ENCODE assay signal across 28 mouse cellular contexts in the genomic region with DNA sequence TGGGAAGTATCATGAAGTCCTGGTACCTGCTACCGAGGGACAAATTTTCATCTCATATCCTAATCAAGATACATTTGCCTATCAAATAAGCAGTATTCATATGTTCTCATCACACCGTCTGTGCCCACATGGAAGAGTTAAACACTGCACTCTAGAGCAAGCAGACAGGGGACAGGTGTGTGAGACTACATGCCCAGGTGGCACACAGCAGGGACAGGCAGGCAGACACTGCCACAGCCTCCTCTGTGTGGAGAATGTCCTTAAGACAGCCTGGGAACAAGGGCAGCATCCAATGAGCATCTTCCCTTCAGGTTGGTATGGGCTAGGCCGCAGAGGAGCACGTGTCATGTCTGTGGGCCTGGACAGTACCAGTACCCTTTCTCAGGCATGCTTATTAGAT. TPM values are rescaled to one million over a fixed set of nuclear protein-coding genes. Genes with fewer than 3 reads are reported as not detected.
A peak's percentile ranks its signal among the peaks of the same experiment; 100 is the strongest.
DNase-seq lines count a peak whose midpoint lies in the region; ATAC-seq lines count a peak whose summit lies in the region.
"Had no signal": no experiment of that assay in that cellular context is flagged by ENCODE, and none has a peak within 500 bp of the region (broad histone marks: within the 10 kb centered on the region; RNA-seq: fewer than 3 reads in every experiment).

No protein-coding gene starts in this region.

- H3K27me3 ChIP-seq in heart, embryonic 11.5 days (ENCODE audit: control insufficient read depth, insufficient read depth, low read length): no peaks in the 10 kb centered on the region
- H3K27me3 ChIP-seq: CH12.LX; forebrain, embryonic 13.5 days; heart, embryonic 15.5 days; limb, embryonic 12.5 days; liver, embryonic 15.5 days; neural tube, embryonic 15.5 days; stomach, embryonic 15.5 days had no signal

- ATAC-seq in cerebellum, adult (ENCODE audit: insufficient number of reproducible peaks, low FRiP score, low TSS enrichment): peak; percentile 70
- no peak for ATAC-seq in heart, embryonic 11.5 days (replicated peaks; ENCODE audit: insufficient number of reproducible peaks, low FRiP score, low TSS enrichment)
- ATAC-seq: forebrain, embryonic 13.5 days; intestine, postnatal 0 days had no signal

- intact Hi-C loops in heart, postnatal 10 days (cut with DNase I): no loop called here

- no peaks in the 10 kb centered on the region for H3K9me3 ChIP-seq in heart, embryonic 11.5 days (replicated peaks; ENCODE audit: control insufficient read depth, low read length)
- H3K9me3 ChIP-seq: heart, embryonic 15.5 days; liver, embryonic 15.5 days; midbrain, embryonic 12.5 days; neural tube, embryonic 15.5 days; stomach, embryonic 15.5 days had no signal

- no peaks in the 10 kb centered on the region for H3K36me3 ChIP-seq in heart, embryonic 11.5 days (ENCODE audit: control insufficient read depth, insufficient read depth, low read length)
- H3K36me3 ChIP-seq: heart, embryonic 15.5 days; limb, embryonic 12.5 days; liver, embryonic 15.5 days; midbrain, embryonic 12.5 days; neural tube, embryonic 15.5 days; stomach, embryonic 15.5 days had no signal

- H3K4me1 ChIP-seq in heart, embryonic 11.5 days (ENCODE audit: control insufficient read depth, insufficient read depth, low read length): peaks cover 6% of the 10 kb centered on the region
- H3K4me1 ChIP-seq: forebrain, embryonic 13.5 days; limb, embryonic 12.5 days; liver, embryonic 15.5 days; midbrain, embryonic 12.5 days; neural tube, embryonic 15.5 days; stomach, embryonic 15.5 days had no signal

- H3K4me3 ChIP-seq in heart, embryonic 11.5 days (ENCODE audit: low read depth, low read length): no peak overlapping the region
- H3K4me3 ChIP-seq: forebrain, embryonic 13.5 days; heart, embryonic 15.5 days; limb, embryonic 12.5 days; liver, embryonic 15.5 days; midbrain, embryonic 12.5 days; neural tube, embryonic 15.5 days; stomach, embryonic 15.5 days had no signal

- no peak overlapping the region for H3K4me2 ChIP-seq in heart, embryonic 11.5 days
- H3K4me2 ChIP-seq: forebrain, embryonic 13.5 days; heart, embryonic 15.5 days; hindbrain, embryonic 14.5 days; limb, embryonic 12.5 days; liver, embryonic 15.5 days; lung, embryonic 14.5 days; midbrain, embryonic 12.5 days; neural tube, embryonic 15.5 days; stomach, embryonic 15.5 days had no signal

- 90% methylated on average over 4 of the region's 4 CpGs for WGBS in heart, embryonic 11.5 days (ENCODE audit: insufficient replicate concordance)

- H3K27ac ChIP-seq in heart, embryonic 11.5 days (ENCODE audit: low read depth, low read length): no peak overlapping the region
- H3K27ac ChIP-seq: forebrain, embryonic 13.5 days; hindbrain, embryonic 14.5 days; limb, embryonic 12.5 days; liver, embryonic 15.5 days; midbrain, embryonic 12.5 days; neural tube, embryonic 15.5 days; stomach, embryonic 15.5 days had no signal

- no peak for DNase-seq in cerebellum, postnatal 4 days (ENCODE audit: low spot score in 2 of 2)
- DNase-seq in cerebellum, adult 11 months: peak; percentile 15
- DNase-seq in cerebellum, adult 9-10 months: peak; percentile 49
- peak; percentile 22 to 39 for DNase-seq in cerebellum, postnatal 36 days
- DNase-seq in thymus, postnatal 0 days (ENCODE audit: low spot score): no peak
- no peak for DNase-seq in heart, postnatal 10 days
- DNase-seq: adrenal gland, postnatal 14 days; gastrocnemius, postnatal 10 days; heart, postnatal 36 days; kidney, postnatal 14 days; layer of hippocampus, adult 9-11 months; lung, embryonic 14.5 days; lung, postnatal 14 days; retina, postnatal 1 day; right cerebral cortex, postnatal 25 days; thymus, postnatal 25 days had no signal

- no peak overlapping the region for H3K9ac ChIP-seq in heart, embryonic 11.5 days (ENCODE audit: low read depth, low read length)
- H3K9ac ChIP-seq: forebrain, embryonic 13.5 days; heart, embryonic 15.5 days; hindbrain, embryonic 14.5 days; limb, embryonic 12.5 days; liver, embryonic 15.5 days; lung, embryonic 14.5 days; midbrain, embryonic 12.5 days; neural tube, embryonic 15.5 days; stomach, embryonic 15.5 days had no signal

RNA-seq across cellular contexts. Expression of a gene that starts 40.7 kb away (rescaled TPM):
- 1.5 and 1.8 TPM in 2 replicates for polyA plus RNA-seq in heart, embryonic 11.5 days (2014; fragmentation: Nextera tagmentation; extraction: Ambion mirVana)
- 0.68 and 1.1 TPM in 2 replicates for polyA plus RNA-seq in thymus, postnatal 0 days (2015; fragmentation: Nextera tagmentation; extraction: Ambion mirVana)
- total RNA-seq in heart, postnatal 10 days (2021): 10 to 100 TPM; 22.7 to 30.3 TPM
- total RNA-seq: CH12.LX had no signal

RNA-seq across cellular contexts. Expression of a gene that starts 59.3 kb away (rescaled TPM):
- 15.5 and 16.5 TPM in 2 replicates for polyA plus RNA-seq in heart, embryonic 11.5 days (2014; fragmentation: Nextera tagmentation; extraction: Ambion mirVana)
- 13.7 and 14.5 TPM in 2 replicates for polyA plus RNA-seq in thymus, postnatal 0 days (2015; fragmentation: Nextera tagmentation; extraction: Ambion mirVana)
- total RNA-seq in heart, postnatal 10 days (2021): 10 to 100 TPM; 22.2 to 29.6 TPM

Comparison
In these comparisons a context has a peak if more than half of its experiments do, and no peak if none do; other contexts are left out.
1. DNase-seq: peak in cerebellum, adult 11 months (single experiment), cerebellum, adult 9-10 months (single experiment) and cerebellum, postnatal 36 days (2 of 2); none in cerebellum, postnatal 4 days (0 of 2), thymus, postnatal 0 days (single experiment) and heart, postnatal 10 days (0 of 2).